Mouse (Mus musculus) hindbrain, embryonic 15.5 days (tissue): ENCODE results near the gene Adh6a. TPM values are rescaled to one million over a fixed set of nuclear protein-coding genes. Genes with fewer than 3 reads are reported as not detected.

ENCODE experiments used
- ATAC-seq: fragments of 200-750 bp; cut with Nextera tagmentation; 2 replicates; pipeline ENCODE4 v1.8.0; 2017; ENCODE audit warnings: low read depth, moderate number of reproducible peaks, moderate TSS enrichment; ENCODE audit not compliant: low FRiP score
- H3K27ac ChIP-seq: fragments of 300-500 bp; sonication (generic); replicated peaks from 2 replicates; pipeline ENCODE4 v1.5.1; 2015; ENCODE audit warnings: mild to moderate bottlenecking, inconsistent platforms
- H3K27me3 ChIP-seq: fragments of 300-500 bp; sonication (generic); 2 replicates; pipeline ENCODE4 v1.6.1; 2015; ENCODE audit warnings: control low read depth, inconsistent platforms
- H3K36me3 ChIP-seq: fragments of 300-500 bp; sonication (generic); 2 replicates; pipeline ENCODE4 v1.6.1; 2015; ENCODE audit warnings: control low read depth, inconsistent platforms
- H3K4me1 ChIP-seq: fragments of 300-500 bp; sonication (generic); replicated peaks from 2 replicates; pipeline ENCODE4 v1.6.1; 2015; ENCODE audit warnings: control low read depth, inconsistent platforms
- H3K4me2 ChIP-seq: fragments of 300-500 bp; sonication (generic); 2 replicates; pipeline ENCODE4 v1.6.1; 2015; ENCODE audit warnings: moderate library complexity, mild to moderate bottlenecking, inconsistent platforms
- H3K4me3 ChIP-seq: fragments of 300-500 bp; sonication (generic); 2 replicates; pipeline ENCODE4 v1.5.1; 2015; ENCODE audit warnings: mild to moderate bottlenecking, inconsistent platforms
- H3K9ac ChIP-seq: fragments of 300-500 bp; sonication (generic); 2 replicates; pipeline ENCODE4 v1.6.1; 2015; ENCODE audit warnings: inconsistent platforms
- H3K9me3 ChIP-seq: fragments of 300-500 bp; sonication (generic); 2 replicates; pipeline ENCODE4 v1.6.1; 2016; ENCODE audit warnings: control low read depth, inconsistent platforms
- WGBS: fragments of 180-500 bp; shearing (Covaris S2); methylation state at CpG from one replicate; pipeline ENCODE4 v1.1.7; 2015; 5-methylcytosine and 5-hydroxymethylcytosine counted together
- polyA plus RNA-seq: library from polyadenylated mRNA; unstranded; fragments of >200 nt; fragmentation: Nextera tagmentation; extraction: Ambion mirVana; gene quantifications from 2 replicates; pipeline ENCODE4 v1.2.1, GENCODE M21; 2015

Gene Adh6a
- polyA plus RNA-seq, 1 experiment from 2014 or later, result not detected

GRCm38 (mm10) chr3:138300130-138300529, 13.0 kb upstream of the Adh6a start:
- Histone ChIP-seq H3K4me1 (no peaks in the 10 kb centered on the region), H3K36me3 (no peaks in the 10 kb centered on the region), H3K9me3 (peaks cover 9% of the 10 kb centered on the region), H3K4me2 (no peak overlapping the region), H3K27ac (no peak overlapping the region), H3K9ac (no peak overlapping the region), H3K4me3 (no peak overlapping the region), H3K27me3 (no peaks in the 10 kb centered on the region)
- ATAC-seq, result no peak
- WGBS, result 91% methylated on average over 9 of the region's 9 CpGs

DNA sequence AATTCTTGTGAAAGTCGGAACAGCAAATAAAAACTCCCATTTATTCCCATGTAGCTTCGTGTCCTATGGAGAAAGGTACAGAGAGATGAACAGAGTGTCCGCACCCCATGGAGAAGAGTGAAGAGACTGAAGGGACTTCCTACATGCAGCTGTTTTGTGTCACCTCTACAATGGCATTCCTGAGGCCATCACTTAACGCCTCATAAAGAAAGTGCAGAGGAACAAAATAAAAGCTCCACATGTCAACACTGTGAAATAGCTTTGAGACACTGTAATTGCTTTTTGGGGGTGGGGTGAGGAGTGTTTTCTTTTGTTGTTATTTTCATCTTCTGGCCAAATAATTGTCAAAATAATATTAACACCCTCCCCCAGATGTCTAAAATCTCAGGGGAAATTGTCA, 10.4 kb upstream of the Adh6a start:
- 42% methylated on average over 4 of the region's 4 CpGs for WGBS
- H3K36me3 ChIP-seq, result no peaks in the 10 kb centered on the region
- H3K27me3 ChIP-seq, result no peaks in the 10 kb centered on the region
- ATAC-seq, result no peak
- no peak overlapping the region for H3K4me2 ChIP-seq
- H3K9me3 ChIP-seq, result peaks cover 8% of the 10 kb centered on the region
- H3K27ac ChIP-seq, result no peak overlapping the region
- no peak overlapping the region for H3K9ac ChIP-seq
- peaks cover 7% of the 10 kb centered on the region; the same call in 1 of the 2 replicates for H3K4me1 ChIP-seq
- no peak overlapping the region for H3K4me3 ChIP-seq

GRCm38 (mm10) chr3:138303771-138304488, 9.2 kb upstream of the Adh6a start:
- Histone ChIP-seq H3K9me3 (no peaks in the 10 kb centered on the region), H3K27me3 (no peaks in the 10 kb centered on the region), H3K4me1 (peaks cover 7% of the 10 kb centered on the region; the same call in 1 of the 2 replicates), H3K9ac (no peak overlapping the region), H3K27ac (no peak overlapping the region), H3K4me3 (no peak overlapping the region), H3K36me3 (no peaks in the 10 kb centered on the region), H3K4me2 (no peak overlapping the region)
- 90% methylated on average over 6 of the region's 6 CpGs for WGBS
- no peak for ATAC-seq

- Histone ChIP-seq H3K9me3 (no peaks in the 10 kb centered on the region), H3K27ac (no peak overlapping the region), H3K4me3 (no peak overlapping the region), H3K4me1 (peaks cover 7% of the 10 kb centered on the region; the same call in 1 of the 2 replicates), H3K27me3 (no peaks in the 10 kb centered on the region), H3K4me2 (no peak overlapping the region), H3K9ac (no peak overlapping the region), H3K36me3 (no peaks in the 10 kb centered on the region)
- WGBS, result 52% methylated on average over 4 of the region's 4 CpGs
- no peak for ATAC-seq
Observed at GRCm38 (mm10) chr3:138304489-138304871, 8.6 kb upstream of the Adh6a start.

- Histone ChIP-seq H3K27ac (no peak overlapping the region), H3K4me3 (no peak overlapping the region), H3K36me3 (no peaks in the 10 kb centered on the region), H3K9me3 (no peaks in the 10 kb centered on the region), H3K9ac (no peak overlapping the region), H3K27me3 (no peaks in the 10 kb centered on the region), H3K4me2 (no peak overlapping the region), H3K4me1 (peaks cover 7% of the 10 kb centered on the region; the same call in 1 of the 2 replicates)
- WGBS, result 72% methylated on average over 10 of the region's 10 CpGs
- ATAC-seq, result no peak
Observed at GRCm38 (mm10) chr3:138305486-138306289, 7.4 kb upstream of the Adh6a start.

GRCm38 (mm10) chr3:138306290-138306683, 6.8 kb upstream of the Adh6a start:
- ATAC-seq, result peak; percentile 48; the same call in 1 of the 2 replicates
- Histone ChIP-seq H3K27ac (no peak overlapping the region), H3K9me3 (no peaks in the 10 kb centered on the region), H3K9ac (no peak overlapping the region), H3K4me2 (0 out of 2 replicates have a peak overlapping the region, but pooled peaks have one; percentile 11), H3K4me1 (peaks cover 7% of the 10 kb centered on the region; the same call in 1 of the 2 replicates), H3K36me3 (no peaks in the 10 kb centered on the region), H3K27me3 (no peaks in the 10 kb centered on the region), H3K4me3 (no peak overlapping the region)
- 33% methylated on average over 8 of the region's 8 CpGs for WGBS

DNA sequence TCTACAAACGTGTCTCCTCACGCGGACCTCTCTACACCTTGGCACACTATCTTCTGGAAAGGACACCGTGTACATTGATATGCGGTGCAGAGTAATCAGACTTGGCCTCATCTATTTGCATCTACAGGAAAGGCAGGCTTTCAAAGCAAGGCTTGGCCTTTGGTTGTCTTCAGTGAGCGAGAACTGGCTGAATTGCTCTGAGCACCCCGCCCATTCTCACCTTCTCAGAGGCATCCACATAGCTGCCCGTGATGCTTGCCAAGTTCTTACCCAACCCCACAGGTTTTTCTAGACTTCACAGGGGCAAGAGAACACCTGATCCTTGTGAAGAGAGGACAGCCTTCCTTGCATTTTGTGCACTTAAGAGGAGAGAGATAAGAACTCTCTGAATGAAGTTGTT, 3.2 kb upstream of the Adh6a start:
- ATAC-seq, result no peak
- peaks cover 7% of the 10 kb centered on the region; the same call in 1 of the 2 replicates for H3K4me1 ChIP-seq
- no peaks in the 10 kb centered on the region for H3K9me3 ChIP-seq
- no peak overlapping the region for H3K4me3 ChIP-seq
- H3K27me3 ChIP-seq, result no peaks in the 10 kb centered on the region
- H3K27ac ChIP-seq, result no peak overlapping the region
- WGBS, result 95% methylated on average over 8 of the region's 8 CpGs
- no peak overlapping the region for H3K4me2 ChIP-seq
- H3K9ac ChIP-seq, result no peak overlapping the region
- H3K36me3 ChIP-seq, result no peaks in the 10 kb centered on the region

DNA sequence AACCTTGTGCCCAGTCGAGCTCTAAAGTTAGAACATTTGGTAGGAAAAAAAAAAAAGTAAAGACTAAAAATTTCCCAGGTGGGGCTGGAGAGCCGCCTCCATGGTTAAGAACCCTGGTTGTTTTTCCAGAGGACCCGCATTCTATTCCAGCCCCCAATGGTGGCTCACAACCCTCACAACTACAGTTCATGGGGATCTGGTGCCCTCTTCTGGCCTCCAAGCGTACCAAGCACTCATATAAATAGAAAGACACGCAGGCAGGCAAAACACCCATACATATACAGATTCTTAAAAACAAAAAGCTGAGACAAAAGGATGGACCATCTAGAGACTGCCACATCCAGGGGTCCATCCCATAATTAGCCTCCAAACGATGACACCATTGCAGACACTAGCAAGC, 2.1 kb upstream of the Adh6a start:
- H3K9me3 ChIP-seq, result no peaks in the 10 kb centered on the region
- no peaks in the 10 kb centered on the region for H3K27me3 ChIP-seq
- H3K36me3 ChIP-seq, result no peaks in the 10 kb centered on the region
- H3K9ac ChIP-seq, result no peak overlapping the region
- H3K4me3 ChIP-seq, result no peak overlapping the region
- no peak for ATAC-seq
- H3K4me2 ChIP-seq, result no peak overlapping the region
- WGBS, result 82% methylated on average over 6 of the region's 6 CpGs
- H3K27ac ChIP-seq, result no peak overlapping the region
- H3K4me1 ChIP-seq, result peaks cover 7% of the 10 kb centered on the region; the same call in 1 of the 2 replicates

- 83% methylated on average over 2 of the region's 2 CpGs for WGBS
- Histone ChIP-seq H3K4me1 (no peaks in the 10 kb centered on the region), H3K4me2 (no peak overlapping the region), H3K9ac (no peak overlapping the region), H3K9me3 (no peaks in the 10 kb centered on the region), H3K27me3 (no peaks in the 10 kb centered on the region), H3K4me3 (no peak overlapping the region), H3K27ac (no peak overlapping the region), H3K36me3 (no peaks in the 10 kb centered on the region)
- ATAC-seq, result no peak
Observed at GRCm38 (mm10) chr3:138316908-138317472, 3.9 kb downstream of the Adh6a start.

DNA sequence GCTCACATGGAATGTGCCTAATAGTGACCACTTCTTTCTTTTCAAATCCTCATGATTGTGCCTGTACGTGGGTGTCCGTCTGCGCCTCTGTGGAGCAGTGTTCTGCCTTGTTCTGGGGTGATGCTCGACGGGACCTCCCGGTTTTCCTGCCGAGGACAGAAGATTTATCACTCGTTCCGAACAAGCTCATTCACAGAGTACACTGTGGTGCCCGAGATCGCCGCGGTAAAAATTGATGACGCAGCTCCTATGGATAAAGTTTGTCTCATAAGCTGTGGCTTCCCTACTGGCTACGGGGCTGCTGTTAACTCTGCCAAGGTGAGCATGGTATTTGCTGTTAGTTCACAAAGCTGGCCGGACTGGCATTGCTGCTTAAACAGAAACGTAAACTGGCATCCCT, 11.9 kb downstream of the Adh6a start:
- Histone ChIP-seq H3K4me2 (no peak overlapping the region), H3K36me3 (no peaks in the 10 kb centered on the region), H3K4me1 (no peaks in the 10 kb centered on the region), H3K9ac (no peak overlapping the region), H3K27me3 (no peaks in the 10 kb centered on the region), H3K4me3 (no peak overlapping the region), H3K27ac (no peak overlapping the region), H3K9me3 (no peaks in the 10 kb centered on the region)
- WGBS, result 90% methylated on average over 17 of the region's 17 CpGs
- no peak for ATAC-seq

DNA sequence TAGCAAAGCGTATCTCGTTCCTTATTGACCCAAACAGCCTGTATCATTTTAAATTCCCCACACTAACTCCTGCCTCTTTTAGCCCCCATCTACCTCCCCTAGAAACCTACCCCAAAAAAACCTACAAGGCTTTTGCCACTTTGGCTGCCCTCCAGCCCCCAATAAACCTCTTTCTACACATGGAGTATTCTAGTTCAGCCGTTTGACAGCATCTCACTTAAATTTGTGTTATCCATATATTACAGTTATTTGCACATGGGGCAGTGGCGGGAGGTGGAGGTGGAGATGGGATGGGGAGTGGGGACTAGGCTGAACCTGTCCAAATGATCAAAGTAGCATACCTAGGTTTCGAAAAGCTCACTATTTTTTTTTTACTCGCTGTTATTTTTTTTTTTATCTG, 12.4 kb downstream of the Adh6a start:
- 96% methylated on average over 6 of the region's 6 CpGs for WGBS
- ATAC-seq, result no peak
- Histone ChIP-seq H3K27me3 (no peaks in the 10 kb centered on the region), H3K4me2 (no peak overlapping the region), H3K27ac (no peak overlapping the region), H3K9me3 (no peaks in the 10 kb centered on the region), H3K4me3 (no peak overlapping the region), H3K36me3 (no peaks in the 10 kb centered on the region), H3K9ac (no peak overlapping the region), H3K4me1 (no peaks in the 10 kb centered on the region)

GRCm38 (mm10) chr3:138333910-138334309, 20.8 kb downstream of the Adh6a start:
- Histone ChIP-seq H3K36me3 (no peaks in the 10 kb centered on the region), H3K9me3 (no peaks in the 10 kb centered on the region), H3K27ac (no peak overlapping the region), H3K4me2 (no peak overlapping the region), H3K4me1 (no peaks in the 10 kb centered on the region), H3K27me3 (no peaks in the 10 kb centered on the region), H3K9ac (no peak overlapping the region), H3K4me3 (no peak overlapping the region)
- WGBS, result 93% methylated on average over 8 of the region's 8 CpGs
- ATAC-seq, result no peak
